Mouse (Mus musculus) hindbrain, embryonic 10.5 days (tissue): ENCODE measurements around the gene Eefsec. TPM values are rescaled to one million over a fixed set of nuclear protein-coding genes. Genes with fewer than 3 reads are reported as not detected.

Experiments
- DNase-seq: peaks from one replicate; pipeline ENCODE4 v3.0.0-alpha.2; 2017; ENCODE audit warnings: low spot score
- H3K27ac ChIP-seq: fragments of 300-500 bp; sonication (generic); 2 replicates; pipeline ENCODE4 v1.5.1; 2016; ENCODE audit warnings: mild to moderate bottlenecking, moderate library complexity
- H3K27me3 ChIP-seq: fragments of 300-500 bp; sonication (generic); 2 replicates; pipeline ENCODE4 v1.6.1; 2016; ENCODE audit warnings: mild to moderate bottlenecking; ENCODE audit not compliant: poor library complexity, insufficient read depth, severe bottlenecking
- H3K36me3 ChIP-seq: fragments of 300-500 bp; sonication (generic); 2 replicates; pipeline ENCODE4 v1.6.1; 2016; ENCODE audit warnings: mild to moderate bottlenecking, moderate library complexity
- H3K4me1 ChIP-seq: fragments of 300-500 bp; sonication (generic); replicated peaks from 2 replicates; pipeline ENCODE4 v1.6.1; 2016; ENCODE audit warnings: mild to moderate bottlenecking
- H3K4me3 ChIP-seq: fragments of 300-500 bp; sonication (generic); 2 replicates; pipeline ENCODE4 v1.5.1; 2016; ENCODE audit warnings: mild to moderate bottlenecking, moderate library complexity
- H3K9me3 ChIP-seq: fragments of 300-500 bp; sonication (generic); 2 replicates; pipeline ENCODE4 v1.6.1; 2016; ENCODE audit warnings: mild to moderate bottlenecking, moderate library complexity
- WGBS: fragments of 180-500 bp; shearing (Covaris S2); methylation state at CpG from one replicate; pipeline ENCODE4 v1.1.7; 2016; 5-methylcytosine and 5-hydroxymethylcytosine counted together
- polyA plus RNA-seq: library from polyadenylated mRNA; unstranded; fragments of >200 nt; fragmentation: Nextera tagmentation; extraction: Ambion mirVana; gene quantifications from 2 replicates; pipeline ENCODE4 v1.2.1, GENCODE M21; 2016

The Eefsec gene
- polyA plus RNA-seq, 1 experiment from 2014 or later, result 32.9 TPM

DNA sequence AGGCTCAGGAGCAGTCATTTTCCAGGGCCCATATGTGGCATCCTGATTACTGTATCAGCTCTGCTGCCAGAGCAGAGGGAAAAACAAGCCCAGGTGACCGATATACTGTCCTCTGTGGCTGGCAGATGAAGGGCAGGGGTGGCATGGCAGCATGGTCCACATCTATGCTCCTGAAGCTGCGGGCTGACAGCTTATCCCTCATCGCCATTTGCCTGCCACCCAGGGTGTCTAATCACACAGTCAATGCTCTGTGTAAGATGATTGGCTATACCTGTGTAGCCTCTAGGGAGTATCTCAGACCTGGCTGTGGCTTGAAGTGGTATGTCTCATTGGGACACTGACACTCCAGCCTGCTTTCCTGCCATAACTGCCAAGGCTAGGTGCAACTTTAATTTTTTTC, 180.3 kb downstream of the Eefsec start:
- Histone ChIP-seq H3K27ac (no peak overlapping the region), H3K36me3 (no peaks in the 10 kb centered on the region), H3K4me3 (no peak overlapping the region), H3K27me3 (no peaks in the 10 kb centered on the region), H3K4me1 (peaks cover 13% of the 10 kb centered on the region), H3K9me3 (no peaks in the 10 kb centered on the region)
- DNase-seq, result no peak
- WGBS, result 80% methylated on average over 3 of the region's 3 CpGs

DNA sequence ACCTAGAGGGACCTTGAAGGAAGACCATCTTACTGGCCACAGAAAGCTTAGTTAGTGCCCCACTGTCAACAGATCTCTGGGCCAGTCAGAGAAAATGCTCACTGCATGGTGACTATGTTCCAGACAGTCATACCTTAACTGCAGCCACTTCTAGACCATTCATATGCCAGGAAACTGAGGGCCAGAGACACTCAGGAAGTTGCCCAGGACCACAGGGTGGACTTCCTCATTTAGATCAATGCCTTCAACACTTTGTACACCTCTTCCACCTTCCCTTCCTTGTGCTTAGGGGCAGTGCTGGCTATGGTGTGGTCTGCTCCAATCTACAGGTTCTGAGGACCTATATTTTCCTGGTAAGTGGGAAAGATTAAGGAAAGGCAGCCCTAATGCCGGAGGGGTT, 181.0 kb downstream of the Eefsec start:
- Histone ChIP-seq H3K36me3 (no peaks in the 10 kb centered on the region), H3K4me3 (no peak overlapping the region), H3K4me1 (peaks cover 13% of the 10 kb centered on the region), H3K9me3 (no peaks in the 10 kb centered on the region), H3K27ac (no peak overlapping the region), H3K27me3 (no peaks in the 10 kb centered on the region)
- WGBS, result 91% methylated on average over 1 of the region's 1 CpGs
- DNase-seq, result no peak

DNA sequence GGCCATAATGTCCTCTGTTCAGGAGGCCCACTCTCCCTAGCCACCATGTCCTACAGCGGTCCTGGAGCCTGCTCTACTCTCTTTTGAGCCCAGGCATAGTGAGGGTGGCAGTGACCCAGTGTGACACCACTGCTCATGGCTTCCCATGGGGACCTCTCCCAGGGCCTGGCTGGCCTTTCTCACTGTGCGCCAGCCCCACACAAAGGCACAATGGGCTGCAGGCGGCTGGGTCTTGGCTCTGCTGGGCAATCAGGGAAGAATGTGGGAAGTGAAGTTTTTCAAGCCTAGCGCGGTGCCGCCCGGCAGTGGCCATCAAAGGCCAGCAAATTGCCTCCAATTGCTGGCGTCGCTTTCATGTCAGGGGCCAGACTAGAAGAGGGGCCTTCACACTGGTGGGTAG, 184.2 kb downstream of the Eefsec start:
- Histone ChIP-seq H3K27ac (peak overlapping the region; percentile 79), H3K4me3 (no peak overlapping the region), H3K27me3 (no peaks in the 10 kb centered on the region), H3K36me3 (peaks cover 7% of the 10 kb centered on the region), H3K9me3 (no peaks in the 10 kb centered on the region), H3K4me1 (peaks cover 13% of the 10 kb centered on the region)
- peak; percentile 39 for DNase-seq
- 27% methylated on average over 9 of the region's 9 CpGs for WGBS

DNA sequence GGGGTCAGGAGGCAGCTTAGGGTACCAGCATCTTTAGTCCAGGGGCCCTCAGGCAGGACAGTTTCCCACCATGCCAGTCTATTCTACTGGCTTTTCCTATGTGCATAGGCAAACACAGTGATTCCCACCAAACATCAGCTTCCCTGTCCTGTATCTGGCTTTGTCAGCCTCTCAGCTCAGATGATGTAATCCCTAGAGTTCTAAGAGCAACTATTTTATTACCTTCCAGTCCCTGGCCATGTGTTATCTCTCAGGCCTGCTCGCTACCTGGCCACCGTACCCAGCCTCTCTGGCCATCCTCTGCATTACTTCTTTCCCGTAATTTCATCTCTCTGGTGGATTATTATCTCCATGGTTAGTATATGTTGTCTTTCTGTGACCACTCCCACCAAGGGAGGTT, 185.7 kb downstream of the Eefsec start:
- no peak for DNase-seq
- WGBS, result 98% methylated on average over 3 of the region's 3 CpGs
- H3K4me3 ChIP-seq, result no peak overlapping the region

DNA sequence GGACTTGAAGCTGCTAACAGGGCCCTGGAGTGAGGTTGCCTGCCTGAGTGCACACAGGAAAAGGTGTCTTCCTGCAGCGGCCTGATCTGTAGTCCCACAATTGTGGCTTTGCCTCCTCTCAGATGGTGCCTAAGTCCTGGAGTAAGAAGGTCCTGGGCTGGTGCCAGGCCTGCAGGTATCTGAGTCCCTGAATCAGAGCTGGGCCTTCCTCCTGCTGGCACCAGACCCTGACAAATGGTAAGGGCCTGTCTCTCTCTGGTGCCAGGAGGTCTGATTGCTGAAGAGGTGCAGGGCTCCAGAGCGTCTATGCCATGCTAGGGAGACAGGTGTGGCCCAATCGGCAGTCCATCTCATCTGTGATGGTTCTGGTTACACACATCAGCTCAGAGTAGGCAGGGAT, 186.7 kb downstream of the Eefsec start:
- Histone ChIP-seq H3K27ac (no peak overlapping the region), H3K36me3 (peaks cover 20% of the 10 kb centered on the region), H3K4me3 (no peak overlapping the region), H3K9me3 (no peaks in the 10 kb centered on the region), H3K27me3 (no peaks in the 10 kb centered on the region), H3K4me1 (peaks cover 15% of the 10 kb centered on the region)
- WGBS, result 88% methylated on average over 3 of the region's 3 CpGs
- DNase-seq, result no peak

More for the DNA sequence above, 185.7 kb downstream of the Eefsec start:
- Histone ChIP-seq H3K27ac (no peak overlapping the region), H3K9me3 (no peaks in the 10 kb centered on the region), H3K4me1 (peaks cover 15% of the 10 kb centered on the region), H3K27me3 (no peaks in the 10 kb centered on the region), H3K36me3 (peaks cover 19% of the 10 kb centered on the region)

DNA sequence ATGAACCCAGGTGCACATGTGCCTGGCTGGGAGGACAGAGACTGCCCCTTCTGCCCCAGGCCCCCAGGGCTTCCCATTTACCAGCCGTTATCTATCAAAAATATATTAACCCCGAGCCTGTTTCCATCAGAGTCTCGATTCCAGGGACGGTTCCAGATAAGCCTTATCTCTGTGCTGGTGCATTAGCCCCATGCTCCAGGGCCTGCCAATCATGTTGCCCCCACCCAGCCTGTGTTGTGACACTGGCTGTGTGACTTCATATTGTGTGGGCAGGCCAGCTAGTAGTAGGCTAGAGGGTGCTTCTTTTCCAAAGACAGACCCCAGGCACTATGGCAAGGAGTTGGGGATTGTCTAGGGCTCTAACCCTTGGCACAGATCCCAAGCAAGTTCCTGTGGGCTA, 190.9 kb downstream of the Eefsec start:
- Histone ChIP-seq H3K27me3 (no peaks in the 10 kb centered on the region), H3K27ac (no peak overlapping the region)
- WGBS, result 81% methylated on average over 4 of the region's 4 CpGs

DNA sequence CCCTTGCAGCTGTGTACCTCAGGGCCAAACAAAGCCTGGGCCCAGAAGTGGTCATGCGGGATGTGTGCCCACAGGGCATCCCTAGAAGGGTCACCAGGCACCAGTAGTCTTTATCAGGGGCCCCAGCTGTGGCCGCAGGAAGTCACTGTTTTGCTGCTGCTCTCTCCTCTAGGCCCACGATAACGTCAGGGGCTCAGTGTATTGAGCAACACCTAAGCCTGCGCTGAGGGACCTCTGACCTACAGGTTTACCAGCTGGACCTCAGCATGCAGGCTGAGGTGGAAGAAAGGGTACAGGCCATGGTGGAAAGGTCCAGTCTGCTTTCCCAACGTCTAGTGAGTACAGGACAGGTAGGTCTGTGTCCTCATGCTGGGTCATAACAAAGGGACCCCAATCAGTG, 192.3 kb downstream of the Eefsec start:
- 85% methylated on average over 6 of the region's 6 CpGs for WGBS
- no peaks in the 10 kb centered on the region for H3K9me3 ChIP-seq
- H3K4me1 ChIP-seq, result 0 out of 2 replicates have a peak, but pooled peaks cover 2% of the 10 kb centered on the region
- H3K36me3 ChIP-seq, result peaks cover 20% of the 10 kb centered on the region
- H3K4me3 ChIP-seq, result no peak overlapping the region
- no peak for DNase-seq
- H3K27ac ChIP-seq, result 0 out of 2 replicates have a peak overlapping the region, but pooled peaks have one; percentile 12
- H3K27me3 ChIP-seq, result no peaks in the 10 kb centered on the region

More for the DNA sequence above, 190.9 kb downstream of the Eefsec start:
- DNase-seq, result no peak
- H3K4me1 ChIP-seq, result 0 out of 2 replicates have a peak, but pooled peaks cover 2% of the 10 kb centered on the region
- H3K4me3 ChIP-seq, result no peak overlapping the region
- H3K36me3 ChIP-seq, result peaks cover 20% of the 10 kb centered on the region
- H3K9me3 ChIP-seq, result no peaks in the 10 kb centered on the region

DNA sequence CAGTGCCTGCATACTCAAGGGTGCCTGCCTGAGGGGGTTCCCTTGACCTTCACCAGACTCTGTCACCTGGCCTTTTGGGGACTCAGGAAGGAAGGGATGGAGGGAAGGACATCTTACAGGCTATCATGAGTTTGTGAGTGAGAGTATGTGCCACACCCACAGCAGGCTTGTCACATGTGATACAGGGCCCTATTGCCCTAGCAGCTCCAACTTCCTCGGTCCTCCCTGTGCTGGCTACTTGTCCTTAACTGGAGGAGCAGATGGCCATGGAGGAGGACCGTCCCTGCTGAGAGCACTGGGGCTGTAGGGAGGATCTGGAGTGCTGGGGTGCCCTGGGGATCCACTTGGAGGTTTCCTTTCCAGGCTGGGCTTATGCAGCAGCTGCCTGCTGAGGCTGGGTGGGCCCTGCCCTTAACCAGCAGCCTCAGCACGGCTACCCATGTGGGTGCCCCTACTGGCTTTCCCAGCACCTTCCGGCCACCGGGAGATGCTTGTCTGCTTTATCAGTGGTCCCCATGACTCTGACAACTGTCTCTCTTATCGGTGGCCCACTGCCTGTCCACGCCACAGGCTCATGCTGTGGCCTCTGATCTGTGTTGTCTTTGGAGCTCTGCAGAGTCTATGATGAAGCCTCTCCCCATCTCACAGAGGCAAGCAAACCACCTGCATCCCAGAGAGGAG, 194.4 kb downstream of the Eefsec start:
- Histone ChIP-seq H3K27me3 (no peaks in the 10 kb centered on the region), H3K27ac (no peak overlapping the region), H3K4me1 (0 out of 2 replicates have a peak, but pooled peaks cover 2% of the 10 kb centered on the region), H3K4me3 (no peak overlapping the region), H3K9me3 (no peaks in the 10 kb centered on the region), H3K36me3 (peaks cover 13% of the 10 kb centered on the region)
- DNase-seq, result no peak
- WGBS, result 78% methylated on average over 7 of the region's 7 CpGs

DNA sequence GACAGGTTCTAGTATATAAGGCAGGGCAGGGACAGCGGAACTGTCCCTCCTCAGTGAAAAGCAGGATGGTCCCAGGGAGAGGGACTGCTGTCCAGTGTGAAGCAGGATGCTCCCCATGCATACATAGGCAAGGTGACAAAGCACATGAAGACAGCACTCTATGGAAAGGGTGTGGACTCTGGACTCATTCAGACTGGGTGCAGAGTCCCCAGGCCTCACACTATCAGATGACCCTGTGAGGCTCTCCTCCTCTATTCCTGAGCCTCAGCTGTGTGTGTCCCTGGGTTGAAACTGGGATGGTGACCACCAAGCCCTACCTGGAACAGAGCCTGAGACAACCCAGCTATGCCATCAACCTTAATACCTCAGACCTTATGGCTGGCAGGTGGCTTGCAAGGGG, 194.9 kb downstream of the Eefsec start:
- Histone ChIP-seq H3K27ac (no peak overlapping the region), H3K36me3 (peaks cover 8% of the 10 kb centered on the region), H3K4me1 (0 out of 2 replicates have a peak, but pooled peaks cover 4% of the 10 kb centered on the region), H3K4me3 (no peak overlapping the region), H3K9me3 (no peaks in the 10 kb centered on the region), H3K27me3 (no peaks in the 10 kb centered on the region)
- 85% methylated on average over 1 of the region's 1 CpGs for WGBS
- no peak for DNase-seq

DNA sequence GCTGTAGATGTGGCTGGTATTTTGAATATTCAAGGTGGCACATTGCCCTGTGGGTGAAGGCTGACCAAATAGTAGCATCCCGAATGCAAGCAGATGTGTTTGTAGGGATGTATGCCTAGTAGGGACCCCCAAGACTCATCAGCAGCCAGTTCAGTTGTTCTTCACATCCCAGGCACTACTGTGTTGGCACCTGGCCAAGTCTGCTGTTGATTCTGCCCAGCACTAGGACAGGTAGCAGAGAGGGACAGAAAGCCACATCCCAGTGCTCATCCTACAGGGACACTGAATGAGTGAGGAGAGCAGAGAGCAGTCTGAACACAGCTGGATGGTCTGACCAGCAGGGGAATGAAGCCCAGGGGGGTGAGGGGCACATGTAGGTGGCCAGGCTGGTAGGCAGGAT, 197.1 kb downstream of the Eefsec start:
- Histone ChIP-seq H3K27ac (no peak overlapping the region), H3K9me3 (no peaks in the 10 kb centered on the region), H3K27me3 (peaks cover 8% of the 10 kb centered on the region; the same call in 1 of the 2 replicates), H3K4me3 (no peak overlapping the region), H3K36me3 (no peaks in the 10 kb centered on the region), H3K4me1 (peaks cover 6% of the 10 kb centered on the region; the same call in 1 of the 2 replicates)
- no peak for DNase-seq
- 93% methylated on average over 1 of the region's 1 CpGs for whole genome bisulfite sequencing

DNA sequence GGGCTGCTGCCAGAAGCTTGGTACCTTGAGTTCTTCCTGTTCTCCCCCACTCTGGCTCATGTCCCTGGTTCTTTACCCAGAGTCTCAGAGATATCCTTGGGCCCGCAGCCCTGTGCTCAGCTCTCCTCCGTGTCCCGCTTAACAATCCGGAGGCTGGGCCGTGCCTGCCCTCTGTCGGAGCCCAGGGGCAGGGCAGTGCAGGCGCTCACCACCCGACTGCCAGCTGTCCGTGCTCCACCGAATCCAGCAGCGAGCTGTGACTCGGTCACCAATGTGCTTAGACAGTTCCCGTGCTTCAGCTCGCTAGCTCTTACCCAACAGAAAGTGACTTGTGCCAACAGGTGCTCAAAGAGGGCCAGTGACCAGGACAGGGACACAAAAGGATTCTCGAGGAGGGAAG, 203.7 kb downstream of the Eefsec start:
- Histone ChIP-seq H3K4me1 (peaks cover 27% of the 10 kb centered on the region), H3K36me3 (no peaks in the 10 kb centered on the region), H3K27me3 (peaks cover 73% of the 10 kb centered on the region), H3K9me3 (no peaks in the 10 kb centered on the region), H3K27ac (no peak overlapping the region), H3K4me3 (peak overlapping the region; percentile 14; the same call in 1 of the 2 replicates)
- peak; percentile 81 for DNase-seq
- WGBS, result 2% methylated on average over 15 of the region's 15 CpGs

DNA sequence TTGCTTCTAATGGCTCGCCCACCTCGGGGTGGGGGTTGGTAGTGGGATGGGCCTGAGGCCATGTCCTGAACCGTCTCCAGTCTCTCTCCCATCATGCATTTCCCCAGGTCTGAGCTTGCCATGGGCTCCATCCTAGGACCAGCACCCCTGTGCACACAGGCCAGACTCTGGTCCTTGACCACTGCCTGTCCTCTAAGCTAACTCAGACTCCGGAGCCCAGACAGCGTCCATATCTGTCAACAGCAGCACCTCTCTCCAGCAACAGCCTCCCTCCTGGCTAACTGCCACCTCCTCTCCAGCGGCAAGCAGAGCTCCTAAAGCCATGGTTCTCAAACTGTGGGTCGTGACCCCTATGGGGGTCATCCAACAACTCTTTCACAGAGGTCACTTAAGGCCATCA, 209.8 kb downstream of the Eefsec start:
- Histone ChIP-seq H3K27me3 (peaks cover 99% of the 10 kb centered on the region), H3K4me1 (peaks cover 47% of the 10 kb centered on the region), H3K36me3 (no peaks in the 10 kb centered on the region), H3K27ac (peak overlapping the region; percentile 86), H3K9me3 (no peaks in the 10 kb centered on the region), H3K4me3 (peak overlapping the region; percentile 47)
- DNase-seq, result no peak
- WGBS, result 10% methylated on average over 7 of the region's 7 CpGs

DNA sequence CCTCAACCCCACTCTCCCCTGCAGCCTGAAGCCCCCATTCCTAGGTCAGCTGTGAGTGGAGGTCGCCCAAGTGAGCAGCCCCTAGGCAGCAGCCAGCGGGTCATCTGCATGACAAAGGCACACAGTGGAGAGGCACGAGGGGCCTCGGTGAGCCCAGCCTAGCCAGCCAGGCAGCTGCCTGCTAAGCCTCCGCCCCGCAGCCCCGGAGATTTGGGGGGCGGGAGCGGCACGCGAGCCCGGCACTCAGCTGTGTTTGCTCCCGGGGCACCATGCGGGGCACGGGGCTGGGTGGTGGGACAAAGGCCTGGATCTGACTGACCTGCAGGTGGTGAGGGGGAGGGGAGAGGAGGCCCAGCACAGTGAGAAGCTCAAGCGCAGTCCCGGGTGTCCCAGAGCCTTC, 210.4 kb downstream of the Eefsec start:
- no peaks in the 10 kb centered on the region for H3K36me3 ChIP-seq
- DNase-seq, result peak; percentile 77
- peaks cover 43% of the 10 kb centered on the region for H3K4me1 ChIP-seq
- peak overlapping the region; percentile 86 for H3K27ac ChIP-seq
- no peaks in the 10 kb centered on the region for H3K9me3 ChIP-seq
- H3K27me3 ChIP-seq, result peaks cover 99% of the 10 kb centered on the region
- H3K4me3 ChIP-seq, result peak overlapping the region; percentile 47
- 1% methylated on average over 17 of the region's 17 CpGs for WGBS
